Mouse (Mus musculus): ENCODE data around the gene Setd7. TPM values are rescaled to one million over a fixed set of nuclear protein-coding genes. Genes with fewer than 3 reads are reported as not detected.

Gene Setd7
- polyA plus RNA-seq, 1 experiment, result 46.0 TPM

- TF ChIP-seq CTCF (IDR thresholded peaks at IDR 0.05; ENCODE audit: borderline replicate concordance, insufficient read depth, low read length) (no peak), POLR2A (IDR thresholded peaks at IDR 0.05; ENCODE audit: low read depth, low read length) (no peak)
- Histone ChIP-seq H3K4me1 (ENCODE audit: control insufficient read depth, insufficient read depth, low read length) (0 out of 2 replicates have a peak, but pooled peaks cover 4% of the 10 kb centered on the region), H3K4me3 (ENCODE audit: insufficient read depth, low read length) (no peak overlapping the region), H3K27ac (ENCODE audit: insufficient read depth, low read length) (no peak overlapping the region)
Measured at GRCm38 (mm10) chr3:51547577-51547976, 13.1 kb downstream of the Setd7 start.

- Histone ChIP-seq H3K27ac (ENCODE audit: insufficient read depth, low read length) (no peak overlapping the region), H3K4me1 (ENCODE audit: control insufficient read depth, insufficient read depth, low read length) (no peaks in the 10 kb centered on the region), H3K4me3 (ENCODE audit: insufficient read depth, low read length) (no peak overlapping the region)
- TF ChIP-seq POLR2A (IDR thresholded peaks at IDR 0.05; ENCODE audit: low read depth, low read length), result no peak
- no peak for TF ChIP-seq CTCF (IDR thresholded peaks at IDR 0.05; ENCODE audit: borderline replicate concordance, insufficient read depth, low read length)
Measured at GRCm38 (mm10) chr3:51544442-51545128, 16.1 kb downstream of the Setd7 start.

DNA sequence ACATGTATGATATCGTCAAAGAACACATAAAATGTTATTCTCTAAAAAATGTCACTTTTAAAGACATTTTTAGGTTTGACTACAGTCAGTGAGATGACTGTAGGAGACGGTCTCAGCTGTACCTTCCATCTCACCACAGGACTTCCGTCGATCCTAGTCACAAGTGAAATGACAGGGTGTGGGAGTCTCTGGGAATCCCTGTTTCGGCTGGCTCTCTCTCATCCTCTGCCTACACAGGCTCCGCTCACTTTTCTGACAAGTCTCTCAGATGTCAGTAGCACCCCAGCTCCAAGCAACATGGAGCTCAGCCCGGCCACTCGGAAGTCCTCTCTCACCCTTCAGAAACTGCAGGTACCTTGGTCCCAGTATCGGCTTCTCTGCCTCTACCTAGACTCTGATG lies 20.0 kb downstream of the Setd7 start:
- no peak for TF ChIP-seq CTCF (IDR thresholded peaks at IDR 0.05; ENCODE audit: borderline replicate concordance, insufficient read depth, low read length)
- H3K4me1 ChIP-seq (ENCODE audit: control insufficient read depth, insufficient read depth, low read length), result no peaks in the 10 kb centered on the region
- H3K27ac ChIP-seq (ENCODE audit: insufficient read depth, low read length), result no peak overlapping the region

DNA sequence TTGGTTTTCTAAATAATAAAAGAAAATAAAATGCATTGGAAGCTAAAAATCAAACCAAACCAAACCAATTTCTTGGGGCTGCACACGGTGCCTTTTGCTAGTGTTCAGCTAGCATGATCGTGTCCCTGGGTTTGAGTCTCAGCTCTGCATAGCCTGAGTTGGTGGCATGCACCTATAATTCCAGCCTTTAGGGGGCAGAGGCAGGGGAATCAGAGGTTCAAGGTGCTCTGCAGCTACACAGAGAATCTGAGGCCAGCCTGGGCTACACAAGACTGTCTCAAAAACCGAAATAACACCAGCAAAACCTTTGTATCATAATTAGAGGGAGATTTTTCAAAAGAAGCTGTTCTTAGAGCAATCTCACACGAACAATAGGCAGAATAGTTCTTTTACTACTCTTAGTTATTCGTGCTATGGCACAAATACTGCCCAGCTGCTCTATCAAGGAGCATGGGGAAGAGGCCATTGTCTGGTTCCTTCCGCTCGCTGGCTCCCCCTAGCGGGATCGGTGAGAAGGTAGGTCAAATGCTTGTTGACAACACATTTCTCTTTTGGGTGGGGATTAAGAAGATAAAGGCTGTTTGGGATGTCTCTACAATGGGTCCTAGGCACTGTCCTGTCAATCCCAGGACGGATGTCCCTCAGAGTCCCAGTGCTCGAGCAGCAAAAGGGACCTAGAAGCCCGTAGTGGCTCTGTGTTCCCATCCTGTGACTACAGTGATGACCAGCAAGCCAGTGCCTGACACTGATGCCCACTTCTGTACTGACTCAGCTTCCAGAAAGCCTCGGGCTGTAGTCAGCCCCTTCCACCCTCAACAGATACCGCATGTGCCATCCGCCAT lies 20.9 kb downstream of the Setd7 start:
- TF ChIP-seq POLR2A (IDR thresholded peaks at IDR 0.05; ENCODE audit: low read depth, low read length) (no peak), CTCF (IDR thresholded peaks at IDR 0.05; ENCODE audit: borderline replicate concordance, insufficient read depth, low read length) (peak; percentile 53; the same call in 1 of the 2 replicates)
- no peaks in the 10 kb centered on the region for H3K4me1 ChIP-seq (ENCODE audit: control insufficient read depth, insufficient read depth, low read length)

More for the DNA sequence above, 20.0 kb downstream of the Setd7 start:
- no peak overlapping the region for H3K4me3 ChIP-seq (ENCODE audit: insufficient read depth, low read length)

DNA sequence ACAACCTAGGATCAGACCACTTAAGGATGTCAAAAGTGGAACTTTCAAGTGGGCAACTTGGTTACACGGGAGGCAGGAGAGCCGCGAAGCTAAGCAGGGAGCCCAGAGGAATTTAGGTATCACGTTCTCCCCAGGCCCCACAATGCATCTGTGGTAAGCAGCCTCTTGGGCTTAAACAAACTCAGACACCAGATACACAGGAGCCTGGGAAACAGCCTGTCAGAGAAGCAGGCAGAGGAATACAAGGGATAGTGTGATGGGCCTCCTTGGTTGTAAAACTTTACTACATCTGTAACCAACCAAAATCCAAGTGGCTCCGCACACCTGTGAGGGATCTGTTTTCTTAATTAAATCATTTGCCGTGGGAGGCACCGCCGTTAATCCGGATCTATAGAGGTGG lies 26.7 kb downstream of the Setd7 start:
- H3K4me1 ChIP-seq (ENCODE audit: control insufficient read depth, insufficient read depth, low read length), result no peaks in the 10 kb centered on the region
- H3K27ac ChIP-seq (ENCODE audit: insufficient read depth, low read length), result no peak overlapping the region
- H3K4me3 ChIP-seq (ENCODE audit: insufficient read depth, low read length), result no peak overlapping the region
- TF ChIP-seq CTCF (IDR thresholded peaks at IDR 0.05; ENCODE audit: borderline replicate concordance, insufficient read depth, low read length) (no peak), POLR2A (IDR thresholded peaks at IDR 0.05; ENCODE audit: low read depth, low read length) (no peak)

More for the DNA sequence above, 20.9 kb downstream of the Setd7 start:
- H3K4me3 ChIP-seq (ENCODE audit: insufficient read depth, low read length), result no peak overlapping the region
- no peak overlapping the region for H3K27ac ChIP-seq (ENCODE audit: insufficient read depth, low read length)

- TF ChIP-seq POLR2A (IDR thresholded peaks at IDR 0.05; ENCODE audit: low read depth, low read length), result no peak
- no peak for TF ChIP-seq CTCF (IDR thresholded peaks at IDR 0.05; ENCODE audit: borderline replicate concordance, insufficient read depth, low read length)
- H3K4me1 ChIP-seq (ENCODE audit: control insufficient read depth, insufficient read depth, low read length), result no peaks in the 10 kb centered on the region
- H3K27ac ChIP-seq (ENCODE audit: insufficient read depth, low read length), result no peak overlapping the region
- H3K4me3 ChIP-seq (ENCODE audit: insufficient read depth, low read length), result no peak overlapping the region
Measured at GRCm38 (mm10) chr3:51533573-51533972, 27.1 kb downstream of the Setd7 start.

DNA sequence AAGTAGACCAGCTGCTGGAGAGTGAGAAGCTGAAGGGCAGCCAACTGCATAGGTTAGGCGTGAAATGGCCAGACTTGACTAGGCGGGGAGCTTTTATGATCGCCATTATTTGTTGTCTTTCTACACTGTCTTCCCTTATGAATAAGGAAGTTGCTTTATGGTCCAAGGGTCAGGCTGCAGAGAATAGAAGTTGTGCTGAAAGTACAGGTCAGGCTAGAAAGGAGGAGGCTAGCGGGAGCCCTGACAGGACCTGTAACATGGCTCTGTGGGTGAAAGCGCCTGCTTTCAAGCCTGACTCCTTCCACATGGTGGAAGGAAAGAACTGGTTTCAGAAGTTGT lies 28.4 kb downstream of the Setd7 start:
- H3K4me1 ChIP-seq (ENCODE audit: control insufficient read depth, insufficient read depth, low read length), result no peaks in the 10 kb centered on the region
- no peak overlapping the region for H3K27ac ChIP-seq (ENCODE audit: insufficient read depth, low read length)
- TF ChIP-seq POLR2A (IDR thresholded peaks at IDR 0.05; ENCODE audit: low read depth, low read length) (no peak), CTCF (IDR thresholded peaks at IDR 0.05; ENCODE audit: borderline replicate concordance, insufficient read depth, low read length) (no peak)
- H3K4me3 ChIP-seq (ENCODE audit: insufficient read depth, low read length), result no peak overlapping the region

GRCm38 (mm10) chr3:51531473-51532281 lies 29.0 kb downstream of the Setd7 start:
- Histone ChIP-seq H3K4me3 (ENCODE audit: insufficient read depth, low read length) (no peak overlapping the region), H3K27ac (ENCODE audit: insufficient read depth, low read length) (no peak overlapping the region), H3K4me1 (ENCODE audit: control insufficient read depth, insufficient read depth, low read length) (no peaks in the 10 kb centered on the region)
- no peak for TF ChIP-seq POLR2A (IDR thresholded peaks at IDR 0.05; ENCODE audit: low read depth, low read length)

- Histone ChIP-seq H3K4me1 (ENCODE audit: control insufficient read depth, insufficient read depth, low read length) (no peaks in the 10 kb centered on the region), H3K27ac (ENCODE audit: insufficient read depth, low read length) (no peak overlapping the region), H3K4me3 (ENCODE audit: insufficient read depth, low read length) (no peak overlapping the region)
- TF ChIP-seq POLR2A (IDR thresholded peaks at IDR 0.05; ENCODE audit: low read depth, low read length) (no peak), CTCF (IDR thresholded peaks at IDR 0.05; ENCODE audit: borderline replicate concordance, insufficient read depth, low read length) (no peak)
Measured at GRCm38 (mm10) chr3:51526891-51527290, 33.8 kb downstream of the Setd7 start.
